27 mouse cellular contexts compared by ENCODE assay signal in the genomic region with DNA sequence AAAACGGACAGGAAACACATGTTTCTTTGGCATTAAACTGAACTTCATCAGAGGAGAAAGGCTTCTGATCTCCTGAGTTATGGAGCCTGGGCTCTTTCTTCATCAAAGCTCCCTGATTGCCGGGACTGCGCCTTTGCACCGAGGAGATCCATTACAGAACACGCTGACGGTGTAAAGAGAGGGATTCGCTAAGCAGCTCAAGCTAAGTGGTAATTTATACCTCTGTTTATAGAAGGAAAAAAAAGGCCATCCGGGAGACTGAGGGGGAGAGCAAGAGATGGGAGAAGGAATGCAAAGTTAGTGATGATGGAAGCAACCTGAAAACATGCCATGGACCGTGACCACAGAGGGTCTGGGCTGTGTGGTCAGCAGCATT.
A peak's percentile ranks its signal among the peaks of the same experiment; 100 is the strongest.
DNase-seq lines count a peak whose midpoint lies in the region; ATAC-seq and TF ChIP-seq lines count a peak whose summit lies in the region.
"Had no signal": no experiment of that assay in that cellular context is flagged by ENCODE, and none has a peak within 500 bp of the region (broad histone marks: within the 10 kb centered on the region; RNA-seq: fewer than 3 reads in every experiment).

No protein-coding gene starts in this region.

- no peak overlapping the region for H3K4me3 ChIP-seq in intestine, embryonic 14.5 days (ENCODE audit: low read depth, low read length)
- no peak overlapping the region for H3K4me3 ChIP-seq in intestine, postnatal 0 days (ENCODE audit: low read depth, low read length)
- H3K4me3 ChIP-seq in lung, embryonic 14.5 days (ENCODE audit: low read depth, low read length), result no peak overlapping the region
- no peak overlapping the region for H3K4me3 ChIP-seq in lung, adult 2 months (replicated peaks; ENCODE audit: extremely low read depth, low read depth, low read length)
- no peak overlapping the region for H3K4me3 ChIP-seq in stomach, embryonic 15.5 days (replicated peaks)
- H3K4me3 ChIP-seq in hindbrain, postnatal 0 days (ENCODE audit: low read length), result no peak overlapping the region
- no peak overlapping the region for H3K4me3 ChIP-seq in liver, embryonic 12.5 days
- H3K4me3 ChIP-seq: heart, embryonic 15.5 days; hindbrain, embryonic 12.5 days; layer of hippocampus, adult 2 months; limb, embryonic 13.5 days had no signal

- H3K36me3 ChIP-seq in intestine, embryonic 14.5 days (ENCODE audit: control insufficient read depth, insufficient read depth, low read length), result no peaks in the 10 kb centered on the region
- H3K36me3 ChIP-seq in intestine, postnatal 0 days (ENCODE audit: control insufficient read depth, insufficient read depth), result no peaks in the 10 kb centered on the region
- H3K36me3 ChIP-seq in lung, embryonic 14.5 days (ENCODE audit: insufficient read depth), result no peaks in the 10 kb centered on the region
- no peaks in the 10 kb centered on the region for H3K36me3 ChIP-seq in stomach, embryonic 15.5 days
- no peaks in the 10 kb centered on the region for H3K36me3 ChIP-seq in hindbrain, postnatal 0 days (ENCODE audit: insufficient read depth, low read length)
- no peaks in the 10 kb centered on the region for H3K36me3 ChIP-seq in liver, embryonic 12.5 days
- H3K36me3 ChIP-seq: G1E; heart, embryonic 15.5 days; hindbrain, embryonic 12.5 days; limb, embryonic 13.5 days had no signal

- DNase-seq in intestine, embryonic 14.5 days (ENCODE audit: low spot score), result peak; percentile 55
- peak; percentile 11 for DNase-seq in lung, embryonic 14.5 days
- DNase-seq in lung, adult 2 months, result no peak
- peak; percentile 26 for DNase-seq in embryo, embryonic 9.5 days (ENCODE audit: extremely low spot score)
- DNase-seq in hindbrain, postnatal 0 days (ENCODE audit: low spot score), result no peak
- DNase-seq: adrenal gland, adult 8-10 months; cerebellum, adult 2 months; cerebellum, postnatal 25 days; gastrocnemius, postnatal 14 days; heart, postnatal 36 days; kidney, postnatal 25 days; liver, postnatal 0 days; lung, postnatal 10 days; midbrain, embryonic 14.5 days; right cerebral cortex, postnatal 25 days; thymus, postnatal 14 days had no signal

- no peaks in the 10 kb centered on the region for H3K27me3 ChIP-seq in intestine, embryonic 14.5 days (replicated peaks; ENCODE audit: control insufficient read depth, insufficient read depth, low read length)
- H3K27me3 ChIP-seq in intestine, postnatal 0 days (replicated peaks; ENCODE audit: control insufficient read depth, insufficient read depth, low read length), result no peaks in the 10 kb centered on the region
- H3K27me3 ChIP-seq in lung, embryonic 14.5 days (ENCODE audit: insufficient read depth, low read length), result no peaks in the 10 kb centered on the region
- no peaks in the 10 kb centered on the region for H3K27me3 ChIP-seq in stomach, embryonic 15.5 days (replicated peaks)
- no peaks in the 10 kb centered on the region for H3K27me3 ChIP-seq in hindbrain, postnatal 0 days (ENCODE audit: insufficient read depth, low read length)
- no peaks in the 10 kb centered on the region for H3K27me3 ChIP-seq in liver, embryonic 12.5 days (replicated peaks)
- H3K27me3 ChIP-seq: heart, embryonic 15.5 days; hindbrain, embryonic 12.5 days had no signal

- WGBS in intestine, embryonic 14.5 days, result 27% methylated on average over 9 of the region's 9 CpGs
- 60% methylated on average over 9 of the region's 9 CpGs for WGBS in intestine, postnatal 0 days
- WGBS in lung, embryonic 14.5 days, result 24% methylated on average over 9 of the region's 9 CpGs
- WGBS in lung, adult 2 months, result 37% methylated on average over 9 of the region's 9 CpGs
- 30% methylated on average over 9 of the region's 9 CpGs for WGBS in stomach, embryonic 15.5 days
- WGBS in hindbrain, postnatal 0 days, result 75% methylated on average over 9 of the region's 9 CpGs
- 66% methylated on average over 9 of the region's 9 CpGs for WGBS in liver, embryonic 12.5 days (ENCODE audit: insufficient replicate concordance)

- TF ChIP-seq CTCF in intestine, postnatal 0 days (IDR thresholded peaks at IDR 0.05; ENCODE audit: low read depth), result no peak
- no peak for TF ChIP-seq CTCF in lung, embryonic 14.5 days (IDR thresholded peaks at IDR 0.05; ENCODE audit: low read depth)
- TF ChIP-seq CTCF in lung, adult 2 months (IDR thresholded peaks at IDR 0.05; ENCODE audit: insufficient read depth, low read length), result no peak
- no peak for TF ChIP-seq CTCF in hindbrain, postnatal 0 days (IDR thresholded peaks at IDR 0.05; ENCODE audit: low read depth)

- no peak overlapping the region for H3K9ac ChIP-seq in intestine, embryonic 14.5 days (ENCODE audit: low read length)
- no peak overlapping the region for H3K9ac ChIP-seq in intestine, postnatal 0 days (ENCODE audit: low read depth, low read length)
- H3K9ac ChIP-seq in lung, embryonic 14.5 days, result no peak overlapping the region
- H3K9ac ChIP-seq in stomach, embryonic 15.5 days, result no peak overlapping the region
- no peak overlapping the region for H3K9ac ChIP-seq in hindbrain, postnatal 0 days (replicated peaks; ENCODE audit: low read length)
- no peak overlapping the region for H3K9ac ChIP-seq in liver, embryonic 12.5 days
- H3K9ac ChIP-seq: heart, embryonic 15.5 days; hindbrain, embryonic 12.5 days; limb, embryonic 13.5 days; liver, postnatal 0 days had no signal

- peaks cover 30% of the 10 kb centered on the region for H3K4me1 ChIP-seq in intestine, embryonic 14.5 days (replicated peaks; ENCODE audit: control insufficient read depth, insufficient read depth, low read length)
- H3K4me1 ChIP-seq in intestine, postnatal 0 days (replicated peaks; ENCODE audit: control insufficient read depth, insufficient read depth, low read length), result no peaks in the 10 kb centered on the region
- H3K4me1 ChIP-seq in lung, embryonic 14.5 days (ENCODE audit: insufficient read depth), result no peaks in the 10 kb centered on the region
- H3K4me1 ChIP-seq in lung, adult 2 months (ENCODE audit: control insufficient read depth, insufficient read depth, low read length), result no peaks in the 10 kb centered on the region
- 0 out of 2 replicates have a peak, but pooled peaks cover 4% of the 10 kb centered on the region for H3K4me1 ChIP-seq in stomach, embryonic 15.5 days
- H3K4me1 ChIP-seq in hindbrain, postnatal 0 days (ENCODE audit: insufficient read depth, low read length), result no peaks in the 10 kb centered on the region
- no peaks in the 10 kb centered on the region for H3K4me1 ChIP-seq in liver, embryonic 12.5 days
- H3K4me1 ChIP-seq: hindbrain, embryonic 12.5 days had no signal

- no peak overlapping the region for H3K4me2 ChIP-seq in intestine, embryonic 14.5 days (ENCODE audit: low read length)
- no peak overlapping the region for H3K4me2 ChIP-seq in intestine, postnatal 0 days (replicated peaks; ENCODE audit: low read depth)
- H3K4me2 ChIP-seq in lung, embryonic 14.5 days, result no peak overlapping the region
- H3K4me2 ChIP-seq in stomach, embryonic 15.5 days, result no peak overlapping the region
- H3K4me2 ChIP-seq in hindbrain, postnatal 0 days (ENCODE audit: low read depth, low read length), result no peak overlapping the region
- no peak overlapping the region for H3K4me2 ChIP-seq in liver, embryonic 12.5 days
- H3K4me2 ChIP-seq: heart, embryonic 15.5 days; hindbrain, embryonic 12.5 days; limb, embryonic 13.5 days; liver, embryonic 11.5 days had no signal

- H3K9me3 ChIP-seq in intestine, embryonic 14.5 days (ENCODE audit: control insufficient read depth, low read length), result no peaks in the 10 kb centered on the region
- H3K9me3 ChIP-seq in intestine, postnatal 0 days (ENCODE audit: control insufficient read depth), result no peaks in the 10 kb centered on the region
- no peaks in the 10 kb centered on the region for H3K9me3 ChIP-seq in lung, embryonic 14.5 days (ENCODE audit: low read depth, low read length)
- no peaks in the 10 kb centered on the region for H3K9me3 ChIP-seq in stomach, embryonic 15.5 days
- no peaks in the 10 kb centered on the region for H3K9me3 ChIP-seq in hindbrain, postnatal 0 days (ENCODE audit: low read length)
- H3K9me3 ChIP-seq in liver, embryonic 12.5 days (replicated peaks), result no peaks in the 10 kb centered on the region
- H3K9me3 ChIP-seq: heart, embryonic 15.5 days; hindbrain, embryonic 12.5 days; limb, embryonic 13.5 days had no signal

- no peak for TF ChIP-seq POLR2A in lung, adult 2 months (IDR thresholded peaks at IDR 0.05; ENCODE audit: borderline replicate concordance, extremely low read depth, low read depth, low read length)

- peak overlapping the region; percentile 47; the same call in 1 of the 2 replicates for H3K27ac ChIP-seq in intestine, embryonic 14.5 days (ENCODE audit: low read depth)
- H3K27ac ChIP-seq in intestine, postnatal 0 days (ENCODE audit: low read depth, low read length), result no peak overlapping the region
- H3K27ac ChIP-seq in lung, embryonic 14.5 days (ENCODE audit: low read depth), result no peak overlapping the region
- no peak overlapping the region; the same call in 1 of the 2 replicates for H3K27ac ChIP-seq in stomach, embryonic 15.5 days
- H3K27ac ChIP-seq in hindbrain, postnatal 0 days, result no peak overlapping the region
- H3K27ac ChIP-seq in liver, embryonic 12.5 days, result no peak overlapping the region
- H3K27ac ChIP-seq: heart, embryonic 15.5 days; hindbrain, embryonic 12.5 days; layer of hippocampus, adult 2 months; limb, embryonic 13.5 days; macrophage had no signal

- ATAC-seq in intestine, embryonic 14.5 days (replicated peaks; ENCODE audit: low FRiP score, low TSS enrichment, low read depth), result peak; percentile 88
- no peak for ATAC-seq in intestine, postnatal 0 days
- ATAC-seq in lung, embryonic 14.5 days (ENCODE audit: insufficient read depth), result no peak
- peak; percentile 68; the same call in 1 of the 2 replicates for ATAC-seq in stomach, embryonic 15.5 days (ENCODE audit: insufficient read depth, low FRiP score, low read depth)
- no peak for ATAC-seq in hindbrain, postnatal 0 days
- no peak for ATAC-seq in liver, embryonic 12.5 days
- ATAC-seq: forebrain, embryonic 14.5 days; liver, postnatal 0 days had no signal

Comparison
In these comparisons a context has a peak if more than half of its experiments do, and no peak if none do; other contexts are left out.
1. ATAC-seq: peak in intestine, embryonic 14.5 days (single experiment) and stomach, embryonic 15.5 days (single experiment); none in intestine, postnatal 0 days (single experiment), lung, embryonic 14.5 days (single experiment), hindbrain, postnatal 0 days (single experiment) and liver, embryonic 12.5 days (single experiment).
2. DNase-seq: peak in intestine, embryonic 14.5 days (single experiment), lung, embryonic 14.5 days (single experiment) and embryo, embryonic 9.5 days (single experiment); none in lung, adult 2 months (single experiment) and hindbrain, postnatal 0 days (single experiment).